Mouse (Mus musculus) kidney, postnatal 0 days (tissue): ENCODE measurements around the gene 1500011B03Rik. TPM values are rescaled to one million over a fixed set of nuclear protein-coding genes. Genes with fewer than 3 reads are reported as not detected.
A peak's percentile ranks its signal among the peaks of the same experiment; 100 is the strongest.

Experiments
- ATAC-seq: fragments of 200-750 bp; cut with Nextera tagmentation; replicated peaks from 2 replicates; pipeline ENCODE4 v1.8.0; 2017; ENCODE audit warnings: low read depth, moderate number of reproducible peaks, moderate TSS enrichment, moderate library complexity; ENCODE audit not compliant: low FRiP score
- DNase-seq: peaks from one replicate; pipeline ENCODE4 v3.0.0-alpha.2; 2016; ENCODE audit warnings: low spot score
- H3K27ac ChIP-seq: fragments of 300-500 bp; sonication (generic); 2 replicates; pipeline ENCODE4 v1.5.1; 2014; ENCODE audit warnings: mild to moderate bottlenecking
- H3K27me3 ChIP-seq: fragments of 300-500 bp; sonication (generic); 2 replicates; pipeline ENCODE4 v1.6.1; 2014; ENCODE audit warnings: low read length, mixed read lengths; ENCODE audit not compliant: insufficient read depth
- H3K36me3 ChIP-seq: fragments of 300-500 bp; sonication (generic); 2 replicates; pipeline ENCODE4 v1.6.1; 2014; ENCODE audit warnings: low read length, mixed read lengths; ENCODE audit not compliant: insufficient read depth
- H3K4me1 ChIP-seq: fragments of 300-500 bp; sonication (generic); replicated peaks from 2 replicates; pipeline ENCODE4 v1.6.1; 2014; ENCODE audit warnings: antibody characterized with exemption, low read length, mixed read lengths; ENCODE audit not compliant: insufficient read depth
- H3K4me2 ChIP-seq: fragments of 300-500 bp; sonication (generic); 2 replicates; pipeline ENCODE4 v1.6.1; 2014; ENCODE audit warnings: mild to moderate bottlenecking, low read length, moderate library complexity, mixed read lengths
- H3K4me3 ChIP-seq: fragments of 300-500 bp; sonication (generic); replicated peaks from 2 replicates; pipeline ENCODE4 v1.5.1; 2014; ENCODE audit warnings: low read depth, low read length
- H3K9ac ChIP-seq: fragments of 300-500 bp; sonication (generic); 2 replicates; pipeline ENCODE4 v1.6.1; 2014; ENCODE audit warnings: low read depth, low read length
- H3K9me3 ChIP-seq: fragments of 300-500 bp; sonication (generic); replicated peaks from 2 replicates; pipeline ENCODE4 v1.6.1; 2016; ENCODE audit warnings: low read length, inconsistent platforms, mixed read lengths
- CTCF ChIP-seq: IDR thresholded peaks from 2 replicates; pipeline ENCODE4 v1.5.1; 2016; ENCODE audit warnings: antibody characterized with exemption, low read depth, mild to moderate bottlenecking, moderate library complexity
- WGBS: fragments of 180-500 bp; shearing (Covaris S2); extraction: QIAGEN DNeasy Blood & Tissue Kit; methylation state at CpG from one replicate; pipeline ENCODE4 v1.1.7; 2014; 5-methylcytosine and 5-hydroxymethylcytosine counted together
- polyA plus RNA-seq: library from polyadenylated mRNA; unstranded; fragments of >200 nt; fragmentation: Nextera tagmentation; extraction: Ambion mirVana; gene quantifications from 2 replicates; pipeline ENCODE4 v1.2.1, GENCODE M21; 2015

Gene 1500011B03Rik
- polyA plus RNA-seq, 1 experiment from 2014 or later: 189 TPM

GRCm38 (mm10) chr5:114794609-114795008 is 28.7 kb downstream of the 1500011B03Rik start:
- H3K36me3 ChIP-seq: peaks cover 41% of the 10 kb centered on the region
- no peak overlapping the region for H3K27ac ChIP-seq
- H3K9me3 ChIP-seq: no peaks in the 10 kb centered on the region
- H3K9ac ChIP-seq: no peak overlapping the region
- TF ChIP-seq CTCF: no peak
- H3K4me2 ChIP-seq: no peak overlapping the region
- no peak for ATAC-seq
- H3K4me3 ChIP-seq: no peak overlapping the region
- H3K27me3 ChIP-seq: no peaks in the 10 kb centered on the region
- peaks cover 3% of the 10 kb centered on the region; the same call in 1 of the 2 replicates for H3K4me1 ChIP-seq
- DNase-seq: no peak
- 67% methylated on average over 4 of the region's 4 CpGs for WGBS

GRCm38 (mm10) chr5:114793317-114793716 is 30.0 kb downstream of the 1500011B03Rik start:
- no peak for TF ChIP-seq CTCF
- Histone ChIP-seq H3K36me3 (peaks cover 44% of the 10 kb centered on the region), H3K9ac (no peak overlapping the region), H3K4me3 (no peak overlapping the region), H3K9me3 (no peaks in the 10 kb centered on the region), H3K27ac (no peak overlapping the region), H3K4me2 (no peak overlapping the region), H3K4me1 (peaks cover 3% of the 10 kb centered on the region; the same call in 1 of the 2 replicates), H3K27me3 (no peaks in the 10 kb centered on the region)
- WGBS: 66% methylated on average over 7 of the region's 7 CpGs
- no peak for ATAC-seq
- no peak for DNase-seq

GRCm38 (mm10) chr5:114785196-114785595 is 38.1 kb downstream of the 1500011B03Rik start:
- H3K4me1 ChIP-seq: no peaks in the 10 kb centered on the region
- no peak overlapping the region for H3K4me2 ChIP-seq
- H3K4me3 ChIP-seq: no peak overlapping the region
- no peak for TF ChIP-seq CTCF
- H3K27me3 ChIP-seq: no peaks in the 10 kb centered on the region
- no peak for ATAC-seq
- H3K9me3 ChIP-seq: no peaks in the 10 kb centered on the region
- no peak overlapping the region for H3K9ac ChIP-seq
- no peak overlapping the region for H3K27ac ChIP-seq
- DNase-seq: no peak
- 80% methylated on average over 5 of the region's 5 CpGs for WGBS
- peaks cover 14% of the 10 kb centered on the region for H3K36me3 ChIP-seq

GRCm38 (mm10) chr5:114784622-114785165 is 38.6 kb downstream of the 1500011B03Rik start:
- peak; percentile 49 for DNase-seq

GRCm38 (mm10) chr5:114783405-114784163 is 39.7 kb downstream of the 1500011B03Rik start:
- Histone ChIP-seq H3K4me1 (no peaks in the 10 kb centered on the region), H3K4me2 (no peak overlapping the region), H3K9ac (no peak overlapping the region), H3K27me3 (no peaks in the 10 kb centered on the region), H3K27ac (no peak overlapping the region), H3K9me3 (no peaks in the 10 kb centered on the region), H3K36me3 (peaks cover 7% of the 10 kb centered on the region), H3K4me3 (no peak overlapping the region)
- TF ChIP-seq CTCF: no peak
- 78% methylated on average over 12 of the region's 12 CpGs for WGBS
- DNase-seq (no peak), ATAC-seq (no peak)

More at GRCm38 (mm10) chr5:114784622-114785165, 38.6 kb downstream of the 1500011B03Rik start:
- Histone ChIP-seq H3K4me3 (no peak overlapping the region), H3K36me3 (peaks cover 14% of the 10 kb centered on the region), H3K4me1 (no peaks in the 10 kb centered on the region), H3K4me2 (no peak overlapping the region), H3K27me3 (no peaks in the 10 kb centered on the region), H3K9ac (no peak overlapping the region), H3K9me3 (no peaks in the 10 kb centered on the region), H3K27ac (peak overlapping the region; percentile 50; the same call in 1 of the 2 replicates)
- no peak for TF ChIP-seq CTCF
- ATAC-seq: no peak
- 67% methylated on average over 16 of the region's 16 CpGs for WGBS

- ATAC-seq (no peak), DNase-seq (no peak)
- Histone ChIP-seq H3K27ac (no peak overlapping the region), H3K4me2 (no peak overlapping the region), H3K4me1 (no peaks in the 10 kb centered on the region), H3K4me3 (no peak overlapping the region), H3K9ac (no peak overlapping the region), H3K9me3 (no peaks in the 10 kb centered on the region), H3K36me3 (peaks cover 3% of the 10 kb centered on the region; the same call in 1 of the 2 replicates), H3K27me3 (no peaks in the 10 kb centered on the region)
- no peak for TF ChIP-seq CTCF
- 74% methylated on average over 9 of the region's 9 CpGs for WGBS
Measured at GRCm38 (mm10) chr5:114782991-114783390, 40.3 kb downstream of the 1500011B03Rik start.
